Mouse (Mus musculus) spleen, postnatal 10 days (tissue): Measurements from ENCODE around the gene Apoa2.

Experiments
- DNase-seq, 2 experiments: peaks; one replicate each; pipeline ENCODE4 v3.0.0; 2021 to 2022; ENCODE audit warnings: low spot score in 2 of 2

The Apoa2 gene

GRCm38 (mm10) chr1:171224857-171225256 lies at the start of gene Apoa2:
Gene Apoa2 (plus strand): TSS chr1:171225054.
- DNase-seq, result no peak

GRCm38 (mm10) chr1:171179487-171180171 lies 45.2 kb upstream of the Apoa2 start:
- DNase-seq, result no peak

GRCm38 (mm10) chr1:171183025-171183424 lies 41.8 kb upstream of the Apoa2 start:
- no peak for DNase-seq

- no peak for DNase-seq
Measured at GRCm38 (mm10) chr1:171183620-171184019, 41.2 kb upstream of the Apoa2 start.

- DNase-seq, result peak in 1 of 2 experiments; percentile 60
Measured at GRCm38 (mm10) chr1:171184314-171184713, 40.5 kb upstream of the Apoa2 start.

- DNase-seq, result no peak
Measured at GRCm38 (mm10) chr1:171185655-171186054, 39.2 kb upstream of the Apoa2 start.

GRCm38 (mm10) chr1:171187851-171188700 lies 36.8 kb upstream of the Apoa2 start:
- DNase-seq, result no peak

GRCm38 (mm10) chr1:171189046-171189445 lies 35.8 kb upstream of the Apoa2 start:
- DNase-seq, result no peak

- no peak for DNase-seq
Measured at GRCm38 (mm10) chr1:171189476-171190114, 35.3 kb upstream of the Apoa2 start.

- DNase-seq, result no peak
Measured at GRCm38 (mm10) chr1:171190832-171191231, 34.0 kb upstream of the Apoa2 start.

GRCm38 (mm10) chr1:171192283-171192682 lies 32.6 kb upstream of the Apoa2 start:
- no peak for DNase-seq

GRCm38 (mm10) chr1:171193093-171193840 lies 31.6 kb upstream of the Apoa2 start:
- DNase-seq, result no peak

- no peak for DNase-seq
Measured at GRCm38 (mm10) chr1:171193911-171194830, 30.7 kb upstream of the Apoa2 start.

GRCm38 (mm10) chr1:171195046-171195822 lies 29.6 kb upstream of the Apoa2 start:
- DNase-seq, result no peak

- no peak for DNase-seq
Measured at GRCm38 (mm10) chr1:171195887-171196397, 28.9 kb upstream of the Apoa2 start, which contains the start of gene Pcp4l1. Gene Pcp4l1 (minus strand): TSS chr1:171196268.

GRCm38 (mm10) chr1:171199532-171199931 lies 25.3 kb upstream of the Apoa2 start:
- DNase-seq, result no peak

- DNase-seq, result no peak
Measured at GRCm38 (mm10) chr1:171200769-171201168, 24.1 kb upstream of the Apoa2 start.

- no peak for DNase-seq
Measured at GRCm38 (mm10) chr1:171203471-171204248, 21.2 kb upstream of the Apoa2 start.

- no peak for DNase-seq
Measured at GRCm38 (mm10) chr1:171204249-171204644, 20.6 kb upstream of the Apoa2 start.
